Mouse (Mus musculus): ENCODE measurements around the gene Creb3. TPM values are rescaled to one million over a fixed set of nuclear protein-coding genes. Genes with fewer than 3 reads are reported as not detected.

Gene Creb3
- polyA plus RNA-seq, 1 experiment, result 18.1 TPM

DNA sequence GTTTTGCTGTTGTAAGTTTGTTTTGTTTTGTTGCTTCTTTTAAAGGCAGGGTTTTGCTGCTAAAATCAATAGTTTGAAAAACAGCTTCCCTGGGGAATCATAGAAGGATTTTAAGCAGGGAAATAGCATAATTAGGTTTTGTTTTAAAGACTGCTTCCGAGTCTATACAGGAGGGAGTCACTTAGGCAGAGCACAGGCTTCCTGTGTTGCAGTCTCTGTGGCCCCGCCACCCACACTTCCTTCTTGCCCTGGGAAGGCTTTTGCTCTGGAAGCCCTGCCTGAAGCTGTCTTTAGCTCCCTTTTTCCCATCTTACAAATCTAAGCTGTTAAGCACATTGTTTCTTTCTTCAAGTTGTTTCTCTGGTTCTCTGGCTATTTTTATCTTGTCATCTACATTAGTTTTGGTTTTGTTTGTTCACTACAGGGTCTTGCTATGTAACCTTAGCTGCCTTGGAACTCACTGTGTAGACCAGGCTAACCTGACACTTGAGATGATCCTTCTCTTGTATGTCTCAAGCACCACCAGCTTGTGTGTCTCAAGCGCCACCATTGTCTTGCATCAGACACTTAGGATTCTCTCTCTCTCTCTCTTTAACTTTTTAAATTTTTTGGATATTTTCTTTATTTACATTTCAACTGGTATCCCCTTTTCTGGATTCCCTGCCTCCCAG, 51.1 kb downstream of the Creb3 start:
- Histone ChIP-seq H3K4me3 (ENCODE audit: insufficient read depth, low read depth, low read length) (no peak overlapping the region), H3K4me1 (ENCODE audit: control insufficient read depth, insufficient read depth, insufficient read length, low read length) (no peaks in the 10 kb centered on the region), H3K27ac (replicated peaks; ENCODE audit: low read depth, low read length) (no peak overlapping the region)

Other genes starting within 250 kb of the Creb3 start
- gene Rusc2, start 180.4 kb upstream of the Creb3 start, polyA plus RNA-seq (2012; ENCODE audit: insufficient read depth, insufficient read length, missing spikeins), result 13.0 and 14.6 TPM in 2 replicates
- not detected in 2 replicates for gene Fam166b, start 133.2 kb upstream of the Creb3 start, polyA plus RNA-seq (2012; ENCODE audit: insufficient read depth, insufficient read length, missing spikeins)
- gene Tesk1, start 120.4 kb upstream of the Creb3 start, polyA plus RNA-seq (2012; ENCODE audit: insufficient read depth, insufficient read length, missing spikeins), result 33.8 and 37.9 TPM in 2 replicates
- 1.5 and 1.9 TPM in 2 replicates for gene Cd72, start 107.7 kb upstream of the Creb3 start, polyA plus RNA-seq (2012; ENCODE audit: insufficient read depth, insufficient read length, missing spikeins)
- gene Sit1, start 78.6 kb upstream of the Creb3 start, polyA plus RNA-seq (2012; ENCODE audit: insufficient read depth, insufficient read length, missing spikeins), result not detected in 2 replicates
- 31.3 and 34.0 TPM in 2 replicates for gene Ccdc107, start 69.4 kb upstream of the Creb3 start, polyA plus RNA-seq (2012; ENCODE audit: insufficient read depth, insufficient read length, missing spikeins)
- gene Arhgef39, start 62.6 kb upstream of the Creb3 start, polyA plus RNA-seq (2012; ENCODE audit: insufficient read depth, insufficient read length, missing spikeins), result not detected in 2 replicates
- not detected in 2 replicates for gene Car9, start 55.4 kb upstream of the Creb3 start, polyA plus RNA-seq (2012; ENCODE audit: insufficient read depth, insufficient read length, missing spikeins)
- gene Tpm2, start 38.6 kb upstream of the Creb3 start, polyA plus RNA-seq (2012; ENCODE audit: insufficient read depth, insufficient read length, missing spikeins), result 148 and 245 TPM in 2 replicates
- gene Tln1, start 359 bp downstream of the Creb3 start, polyA plus RNA-seq (2012; ENCODE audit: insufficient read depth, insufficient read length, missing spikeins), result 55.6 and 61.1 TPM in 2 replicates
- 14.6 and 17.2 TPM in 2 replicates for gene Rgp1, start 16.4 kb downstream of the Creb3 start, polyA plus RNA-seq (2012; ENCODE audit: insufficient read depth, insufficient read length, missing spikeins)
- 2.3 and 3.6 TPM in 2 replicates for gene Gba2, start 16.5 kb downstream of the Creb3 start, polyA plus RNA-seq (2012; ENCODE audit: insufficient read depth, insufficient read length, missing spikeins)
- 1.5 TPM in 1 of 2 replicates, not detected in the other for gene Msmp, start 22.2 kb downstream of the Creb3 start, polyA plus RNA-seq (2012; ENCODE audit: insufficient read depth, insufficient read length, missing spikeins)
- 10.8 and 16.4 TPM in 2 replicates for gene Npr2, start 69.6 kb downstream of the Creb3 start, polyA plus RNA-seq (2012; ENCODE audit: insufficient read depth, insufficient read length, missing spikeins)
- gene Spag8, start 91.3 kb downstream of the Creb3 start, polyA plus RNA-seq (2012; ENCODE audit: insufficient read depth, insufficient read length, missing spikeins), result not detected in 2 replicates
- 269 and 348 TPM in 2 replicates for gene Hint2, start 94.1 kb downstream of the Creb3 start, polyA plus RNA-seq (2012; ENCODE audit: insufficient read depth, insufficient read length, missing spikeins)
- gene Tmem8b, start 106.6 kb downstream of the Creb3 start, polyA plus RNA-seq (2012; ENCODE audit: insufficient read depth, insufficient read length, missing spikeins), result 4.2 and 9.1 TPM in 2 replicates
- 0.36 TPM in 1 of 2 replicates, not detected in the other for gene Fam221b, start 106.8 kb downstream of the Creb3 start, polyA plus RNA-seq (2012; ENCODE audit: insufficient read depth, insufficient read length, missing spikeins)
- not detected in 2 replicates for gene Olfr70, start 138.5 kb downstream of the Creb3 start, polyA plus RNA-seq (2012; ENCODE audit: insufficient read depth, insufficient read length, missing spikeins)
- gene Olfr71, start 147.9 kb downstream of the Creb3 start, polyA plus RNA-seq (2012; ENCODE audit: insufficient read depth, insufficient read length, missing spikeins), result not detected in 2 replicates
- gene Hrct1, start 164.9 kb downstream of the Creb3 start, polyA plus RNA-seq (2012; ENCODE audit: insufficient read depth, insufficient read length, missing spikeins), result 4.7 and 5.0 TPM in 2 replicates
- 1.9 and 2.8 TPM in 2 replicates for gene Spaar, start 167.7 kb downstream of the Creb3 start, polyA plus RNA-seq (2012; ENCODE audit: insufficient read depth, insufficient read length, missing spikeins)
- gene Olfr159, start 208.7 kb downstream of the Creb3 start, polyA plus RNA-seq (2012; ENCODE audit: insufficient read depth, insufficient read length, missing spikeins), result not detected in 2 replicates

Data from brown adipose tissue, adult 24 weeks (tissue).